Mouse (Mus musculus): ENCODE results near the gene Hoxa11. TPM values are rescaled to one million over a fixed set of nuclear protein-coding genes. Genes with fewer than 3 reads are reported as not detected.

The Hoxa11 gene
- polyA plus RNA-seq, 1 experiment: 0.25 TPM

- no peak overlapping the region for H3K4me3 ChIP-seq (ENCODE audit: insufficient read depth, low read length)
- TF ChIP-seq CTCF (IDR thresholded peaks at IDR 0.05; ENCODE audit: low read depth, low read length) (no peak), POLR2A (IDR thresholded peaks at IDR 0.05; ENCODE audit: borderline replicate concordance, low read depth, low read length) (no peak)
- H3K27ac ChIP-seq (ENCODE audit: insufficient read depth, low read depth, low read length): no peak overlapping the region
- H3K4me1 ChIP-seq (ENCODE audit: control insufficient read depth, insufficient read depth, low read length): no peaks in the 10 kb centered on the region
These were observed 20.5 kb upstream of the Hoxa11 start for GRCm38 (mm10) chr6:52265913-52266665.

GRCm38 (mm10) chr6:52265306-52265912, 19.8 kb upstream of the Hoxa11 start:
- TF ChIP-seq POLR2A (IDR thresholded peaks at IDR 0.05; ENCODE audit: borderline replicate concordance, low read depth, low read length) (no peak), CTCF (IDR thresholded peaks at IDR 0.05; ENCODE audit: low read depth, low read length) (no peak)
- no peak overlapping the region for H3K4me3 ChIP-seq (ENCODE audit: insufficient read depth, low read length)
- no peaks in the 10 kb centered on the region for H3K4me1 ChIP-seq (ENCODE audit: control insufficient read depth, insufficient read depth, low read length)
- no peak overlapping the region for H3K27ac ChIP-seq (ENCODE audit: insufficient read depth, low read depth, low read length)

- TF ChIP-seq CTCF (IDR thresholded peaks at IDR 0.05; ENCODE audit: low read depth, low read length) (no peak), POLR2A (IDR thresholded peaks at IDR 0.05; ENCODE audit: borderline replicate concordance, low read depth, low read length) (no peak)
These were observed 18.6 kb upstream of the Hoxa11 start for GRCm38 (mm10) chr6:52264106-52264790.

GRCm38 (mm10) chr6:52263321-52263585, 17.6 kb upstream of the Hoxa11 start:
- TF ChIP-seq POLR2A (IDR thresholded peaks at IDR 0.05; ENCODE audit: borderline replicate concordance, low read depth, low read length): no peak
- TF ChIP-seq CTCF (IDR thresholded peaks at IDR 0.05; ENCODE audit: low read depth, low read length): no peak
- Histone ChIP-seq H3K27ac (ENCODE audit: insufficient read depth, low read depth, low read length) (no peak overlapping the region), H3K4me1 (ENCODE audit: control insufficient read depth, insufficient read depth, low read length) (no peaks in the 10 kb centered on the region), H3K4me3 (ENCODE audit: insufficient read depth, low read length) (no peak overlapping the region)

More at GRCm38 (mm10) chr6:52264106-52264790, 18.6 kb upstream of the Hoxa11 start:
- H3K4me3 ChIP-seq (ENCODE audit: insufficient read depth, low read length): no peak overlapping the region
- no peak overlapping the region for H3K27ac ChIP-seq (ENCODE audit: insufficient read depth, low read depth, low read length)
- H3K4me1 ChIP-seq (ENCODE audit: control insufficient read depth, insufficient read depth, low read length): no peaks in the 10 kb centered on the region

- Histone ChIP-seq H3K27ac (ENCODE audit: insufficient read depth, low read depth, low read length) (no peak overlapping the region), H3K4me3 (ENCODE audit: insufficient read depth, low read length) (peak overlapping the region; percentile 21), H3K4me1 (ENCODE audit: control insufficient read depth, insufficient read depth, low read length) (no peaks in the 10 kb centered on the region)
- TF ChIP-seq POLR2A (IDR thresholded peaks at IDR 0.05; ENCODE audit: borderline replicate concordance, low read depth, low read length) (no peak), CTCF (IDR thresholded peaks at IDR 0.05; ENCODE audit: low read depth, low read length) (no peak)
These were observed 17.1 kb upstream of the Hoxa11 start for GRCm38 (mm10) chr6:52262463-52263320.

GRCm38 (mm10) chr6:52261751-52262462, 16.3 kb upstream of the Hoxa11 start:
- peak overlapping the region; percentile 21 for H3K4me3 ChIP-seq (ENCODE audit: insufficient read depth, low read length)
- no peaks in the 10 kb centered on the region for H3K4me1 ChIP-seq (ENCODE audit: control insufficient read depth, insufficient read depth, low read length)
- TF ChIP-seq CTCF (IDR thresholded peaks at IDR 0.05; ENCODE audit: low read depth, low read length): no peak
- no peak for TF ChIP-seq POLR2A (IDR thresholded peaks at IDR 0.05; ENCODE audit: borderline replicate concordance, low read depth, low read length)
- H3K27ac ChIP-seq (ENCODE audit: insufficient read depth, low read depth, low read length): no peak overlapping the region

GRCm38 (mm10) chr6:52260654-52261575, 15.3 kb upstream of the Hoxa11 start, which contains the start of gene Hoxa13:
Gene Hoxa13, minus strand, starts transcription at chr6:52260880.
- no peak within 1 kb of the TSS for H3K27ac ChIP-seq (ENCODE audit: insufficient read depth, low read depth, low read length)
- no peaks in the 10 kb centered on the region for H3K4me1 ChIP-seq (ENCODE audit: control insufficient read depth, insufficient read depth, low read length)
- H3K4me3 ChIP-seq (ENCODE audit: insufficient read depth, low read length): peak within 1 kb of the TSS; percentile 38
- TF ChIP-seq CTCF (IDR thresholded peaks at IDR 0.05; ENCODE audit: low read depth, low read length) (no peak), POLR2A (IDR thresholded peaks at IDR 0.05; ENCODE audit: borderline replicate concordance, low read depth, low read length) (no peak)

GRCm38 (mm10) chr6:52259811-52260261, 14.2 kb upstream of the Hoxa11 start:
- Histone ChIP-seq H3K4me1 (ENCODE audit: control insufficient read depth, insufficient read depth, low read length) (no peaks in the 10 kb centered on the region), H3K4me3 (ENCODE audit: insufficient read depth, low read length) (peak overlapping the region; percentile 19), H3K27ac (ENCODE audit: insufficient read depth, low read depth, low read length) (no peak overlapping the region)
- TF ChIP-seq CTCF (IDR thresholded peaks at IDR 0.05; ENCODE audit: low read depth, low read length): no peak
- TF ChIP-seq POLR2A (IDR thresholded peaks at IDR 0.05; ENCODE audit: borderline replicate concordance, low read depth, low read length): no peak
